Mouse (Mus musculus): Measurements from ENCODE around the gene H2-Ob. TPM values are rescaled to one million over a fixed set of nuclear protein-coding genes. Genes with fewer than 3 reads are reported as not detected.

Gene H2-Ob
- 10 to 100 TPM; 57.3 to 70.9 TPM for polyA plus RNA-seq (2017; shearing (Covaris generic))

DNA sequence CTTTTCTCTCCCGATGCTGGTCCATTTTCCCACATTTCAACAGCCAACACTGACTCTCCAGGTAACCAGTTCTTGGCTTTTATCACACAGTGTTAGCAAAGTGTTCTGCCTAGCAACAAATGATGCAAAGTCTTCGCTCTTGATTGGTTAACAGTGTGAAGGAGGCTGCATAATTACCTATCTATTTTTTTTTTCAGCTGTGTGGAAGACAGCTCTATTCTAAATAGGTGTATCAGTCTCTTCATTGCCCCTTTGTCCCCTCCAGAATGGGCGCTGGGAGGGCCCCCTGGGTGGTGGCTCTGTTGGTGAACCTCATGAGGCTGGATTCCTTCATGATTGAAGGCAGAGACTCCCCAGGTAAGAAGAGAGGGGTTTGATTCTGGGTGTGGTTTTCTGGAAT is at the start of gene H2-Ob:
Gene H2-Ob, plus strand, starts transcription at position 198 of the 400 bp plus-strand sequence.
- ATAC-seq, result peak; percentile 81

DNA sequence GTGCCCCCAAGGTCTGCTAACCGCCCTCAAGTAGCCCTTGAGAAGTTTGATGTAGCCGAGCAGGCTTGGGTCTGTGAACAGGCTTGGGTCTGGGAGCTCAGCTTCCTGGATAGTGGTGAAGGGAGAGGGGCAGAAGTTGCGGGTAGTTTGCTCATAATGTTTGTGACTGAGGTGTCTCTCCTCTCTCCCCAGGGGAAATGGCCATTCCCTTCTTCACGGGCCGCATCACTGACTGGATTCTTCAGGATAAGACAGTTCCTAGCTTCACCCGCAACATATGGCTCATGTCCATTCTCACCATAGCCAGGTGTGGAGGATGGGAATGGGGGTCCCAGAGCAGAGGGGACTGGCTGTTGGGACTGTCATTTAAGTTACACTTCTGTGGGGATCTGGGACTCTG is 49.7 kb upstream of the H2-Ob start:
- ATAC-seq, result no peak

DNA sequence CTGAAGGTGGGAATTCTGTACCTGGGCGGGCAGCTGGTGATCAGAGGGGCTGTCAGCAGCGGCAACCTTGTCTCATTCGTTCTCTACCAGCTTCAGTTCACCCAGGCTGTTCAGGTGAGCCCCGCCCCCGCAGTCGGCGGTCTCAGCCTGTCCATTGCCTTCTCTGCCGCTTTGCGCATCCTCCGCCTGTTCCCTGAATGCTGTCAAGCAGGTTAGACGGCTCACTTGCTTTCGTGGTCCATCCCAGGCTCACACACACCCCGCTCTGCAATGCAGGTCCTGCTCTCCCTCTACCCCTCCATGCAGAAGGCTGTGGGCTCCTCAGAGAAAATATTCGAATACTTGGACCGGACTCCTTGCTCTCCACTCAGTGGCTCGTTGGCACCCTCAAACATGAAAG is 45.9 kb upstream of the H2-Ob start:
- no peak for ATAC-seq

DNA sequence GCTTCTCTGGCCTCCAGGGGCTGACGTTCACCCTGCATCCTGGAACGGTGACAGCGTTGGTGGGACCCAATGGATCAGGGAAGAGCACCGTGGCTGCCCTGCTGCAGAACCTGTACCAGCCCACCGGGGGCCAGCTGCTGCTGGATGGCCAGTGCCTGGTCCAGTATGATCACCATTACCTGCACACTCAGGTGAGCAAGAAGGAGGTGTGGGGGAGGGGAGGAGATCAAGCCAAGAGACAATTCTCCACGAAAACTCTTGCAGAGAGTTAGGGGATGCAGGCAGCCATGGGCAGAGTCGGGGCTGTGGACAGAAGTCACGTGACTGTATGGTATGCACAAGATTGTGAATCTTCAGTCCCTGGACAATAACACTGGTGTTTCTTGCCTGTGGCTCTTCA is 45.2 kb upstream of the H2-Ob start:
- ATAC-seq, result no peak

DNA sequence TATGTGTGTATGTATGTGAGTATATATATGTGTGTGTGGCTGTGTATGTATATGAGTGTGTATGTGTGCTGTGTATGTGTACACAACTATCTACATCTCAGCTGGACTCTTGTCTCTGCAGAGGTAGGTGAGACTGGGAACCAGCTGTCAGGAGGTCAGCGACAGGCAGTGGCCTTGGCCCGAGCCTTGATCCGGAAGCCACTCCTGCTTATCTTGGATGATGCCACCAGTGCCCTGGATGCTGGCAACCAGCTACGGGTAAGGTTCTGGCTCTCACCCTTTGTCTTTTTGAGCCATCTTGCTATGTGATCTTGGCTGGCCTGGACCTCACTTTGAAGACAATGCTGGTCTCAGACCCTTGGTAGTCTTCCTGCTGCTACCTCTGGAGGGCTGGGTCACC is 44.0 kb upstream of the H2-Ob start:
- no peak for ATAC-seq

DNA sequence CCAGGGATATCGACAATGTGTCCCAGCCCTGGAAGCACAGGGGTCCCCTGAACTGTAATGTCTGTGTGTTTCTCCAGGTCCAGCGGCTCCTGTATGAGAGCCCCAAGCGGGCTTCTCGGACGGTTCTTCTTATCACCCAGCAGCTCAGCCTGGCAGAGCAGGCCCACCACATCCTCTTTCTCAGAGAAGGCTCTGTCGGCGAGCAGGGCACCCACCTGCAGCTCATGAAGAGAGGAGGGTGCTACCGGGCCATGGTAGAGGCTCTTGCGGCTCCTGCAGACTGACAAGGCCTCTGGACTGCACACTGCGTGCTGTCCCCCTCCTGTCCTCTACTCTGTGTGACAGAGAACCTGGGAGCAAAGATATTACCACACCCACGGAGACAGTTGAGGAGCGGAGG is 42.2 kb upstream of the H2-Ob start:
- peak; percentile 73 for ATAC-seq

DNA sequence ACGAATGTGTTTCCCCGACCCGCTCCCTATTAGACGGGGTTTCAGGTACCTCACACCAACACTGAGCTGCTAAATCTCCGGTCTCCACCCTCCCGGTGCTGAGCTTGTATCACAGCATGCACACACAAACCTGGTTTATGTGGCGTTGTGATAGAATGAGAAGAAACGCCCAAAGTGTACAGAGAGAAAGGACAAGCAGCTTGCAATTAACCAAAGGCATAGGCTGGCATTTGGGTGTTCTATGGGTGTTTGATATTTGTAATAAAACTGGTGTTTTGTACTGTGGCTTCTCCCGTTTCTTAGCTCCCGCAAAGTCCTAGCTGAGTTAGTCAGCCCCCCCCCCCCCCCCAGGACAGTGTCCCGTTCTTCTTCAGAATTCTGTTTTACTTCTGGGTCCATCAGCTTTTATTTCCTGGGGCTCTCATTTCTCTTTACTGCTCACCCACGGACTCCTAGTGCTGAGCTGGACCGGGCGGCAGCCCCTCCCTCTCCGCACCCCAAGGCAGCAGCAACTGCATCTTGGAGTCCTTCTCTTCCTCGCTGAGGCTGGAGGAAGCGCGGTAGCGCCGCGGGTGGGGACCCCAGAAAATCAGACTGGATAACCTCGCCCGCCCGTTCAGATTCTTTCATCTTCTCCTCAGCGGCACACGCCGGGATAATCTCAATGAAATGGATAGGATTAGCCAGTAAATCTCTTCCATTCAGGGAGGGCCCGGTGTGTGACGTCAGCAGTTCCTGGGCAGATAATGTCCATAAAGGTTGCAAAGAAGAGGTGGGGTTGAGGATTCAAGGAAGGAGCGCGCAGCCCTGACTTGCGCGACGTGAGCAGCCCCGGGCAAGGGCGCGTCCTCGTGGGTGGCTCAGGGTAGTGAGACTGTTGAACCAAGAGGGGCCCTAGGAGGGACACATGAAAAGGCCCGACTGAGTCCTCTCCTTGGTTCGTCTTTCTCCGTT is 41.5 kb upstream of the H2-Ob start, which contains the start of gene Psmb8:
Gene Psmb8, plus strand, starts transcription at position 781 of the 954 bp plus-strand sequence.
- peak; percentile 48 for ATAC-seq

DNA sequence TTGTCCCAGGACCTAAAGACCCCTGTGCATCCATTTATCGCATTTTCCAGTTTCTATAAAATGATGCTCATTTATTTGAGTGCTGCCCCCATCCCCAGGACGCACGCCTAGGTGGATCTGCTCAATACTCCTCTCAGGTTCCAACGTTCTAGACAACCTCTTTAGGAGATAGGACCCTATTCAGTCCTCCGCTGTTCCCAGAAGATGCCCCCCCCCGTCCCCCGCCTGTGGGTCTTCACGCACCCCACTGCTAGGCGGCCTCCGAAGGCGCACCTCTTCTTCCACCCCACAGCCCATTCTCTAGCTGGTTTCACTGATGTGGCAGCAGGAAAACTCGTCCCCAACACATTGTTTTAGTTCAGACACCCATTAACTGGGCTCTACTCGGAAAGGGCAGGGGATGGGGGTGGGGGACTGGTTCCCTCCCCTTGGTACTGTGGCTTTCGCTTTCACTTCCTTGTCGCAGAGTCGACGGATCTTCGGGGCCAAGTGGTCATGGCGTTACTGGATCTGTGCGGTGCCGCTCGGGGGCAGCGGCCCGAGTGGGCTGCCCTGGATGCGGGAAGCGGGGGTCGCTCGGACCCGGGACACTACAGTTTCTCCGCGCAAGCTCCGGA is 40.7 kb upstream of the H2-Ob start:
- ATAC-seq, result peak; percentile 62

DNA sequence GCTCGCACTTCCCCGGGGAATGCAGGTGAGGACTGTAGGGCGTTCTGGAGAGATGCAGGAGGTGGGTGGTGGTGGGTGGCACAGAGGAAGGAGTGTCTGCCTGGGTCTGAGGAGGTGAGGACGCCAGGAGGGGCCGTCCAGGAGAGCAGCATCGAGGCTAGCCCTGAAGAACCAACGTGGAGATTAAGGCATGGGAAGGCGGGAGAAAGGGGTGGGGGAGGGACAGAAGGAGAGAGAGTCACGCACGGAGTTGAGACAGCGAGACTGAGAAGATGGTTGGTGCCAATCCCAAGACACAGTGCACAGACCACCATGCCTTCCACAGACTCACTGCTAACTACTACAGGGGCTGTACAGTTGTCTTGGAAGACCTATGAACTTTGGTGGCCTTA is 40.2 kb upstream of the H2-Ob start:
- ATAC-seq, result no peak

DNA sequence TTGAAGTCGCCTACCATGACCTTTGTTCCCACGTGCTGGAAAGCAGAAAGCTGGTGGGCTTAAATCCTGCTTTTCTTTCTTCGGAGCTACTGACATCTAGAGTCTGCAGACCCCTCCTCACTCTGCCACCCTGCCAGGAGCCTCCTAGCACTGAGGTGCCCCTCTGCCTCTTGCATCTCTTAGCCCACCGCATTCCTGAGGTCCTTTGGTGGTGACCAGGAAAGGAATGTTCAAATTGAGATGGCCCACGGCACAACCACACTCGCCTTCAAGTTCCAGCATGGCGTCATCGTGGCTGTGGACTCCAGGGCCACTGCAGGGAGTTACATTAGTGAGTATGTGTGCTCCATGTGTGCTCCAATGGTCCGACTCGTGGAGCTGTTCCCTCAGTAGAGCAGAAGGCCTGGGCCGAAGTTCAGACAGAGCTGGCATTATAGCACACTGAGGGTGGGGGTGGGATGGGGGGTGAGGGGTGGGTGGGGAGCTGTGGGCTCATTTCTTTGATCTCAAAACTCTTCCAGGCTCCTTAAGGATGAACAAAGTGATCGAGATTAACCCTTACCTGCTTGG is 39.6 kb upstream of the H2-Ob start:
- ATAC-seq, result no peak

DNA sequence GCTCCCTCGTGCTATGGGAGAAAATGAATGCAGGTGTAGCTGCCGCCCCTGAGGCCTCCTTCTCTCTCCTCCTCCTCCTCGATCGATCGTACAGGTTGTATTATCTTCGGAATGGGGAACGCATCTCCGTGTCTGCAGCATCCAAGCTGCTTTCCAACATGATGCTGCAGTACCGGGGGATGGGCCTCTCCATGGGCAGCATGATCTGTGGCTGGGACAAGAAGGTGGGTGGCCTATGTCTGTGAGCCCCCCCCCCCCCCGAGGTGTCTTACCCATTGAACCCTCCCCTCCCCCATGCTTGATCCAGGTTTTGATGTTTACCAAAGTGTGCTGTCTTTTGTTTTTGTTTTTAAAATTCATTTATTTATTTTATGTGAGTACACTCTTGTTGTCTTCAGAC is 38.7 kb upstream of the H2-Ob start:
- ATAC-seq, result no peak

DNA sequence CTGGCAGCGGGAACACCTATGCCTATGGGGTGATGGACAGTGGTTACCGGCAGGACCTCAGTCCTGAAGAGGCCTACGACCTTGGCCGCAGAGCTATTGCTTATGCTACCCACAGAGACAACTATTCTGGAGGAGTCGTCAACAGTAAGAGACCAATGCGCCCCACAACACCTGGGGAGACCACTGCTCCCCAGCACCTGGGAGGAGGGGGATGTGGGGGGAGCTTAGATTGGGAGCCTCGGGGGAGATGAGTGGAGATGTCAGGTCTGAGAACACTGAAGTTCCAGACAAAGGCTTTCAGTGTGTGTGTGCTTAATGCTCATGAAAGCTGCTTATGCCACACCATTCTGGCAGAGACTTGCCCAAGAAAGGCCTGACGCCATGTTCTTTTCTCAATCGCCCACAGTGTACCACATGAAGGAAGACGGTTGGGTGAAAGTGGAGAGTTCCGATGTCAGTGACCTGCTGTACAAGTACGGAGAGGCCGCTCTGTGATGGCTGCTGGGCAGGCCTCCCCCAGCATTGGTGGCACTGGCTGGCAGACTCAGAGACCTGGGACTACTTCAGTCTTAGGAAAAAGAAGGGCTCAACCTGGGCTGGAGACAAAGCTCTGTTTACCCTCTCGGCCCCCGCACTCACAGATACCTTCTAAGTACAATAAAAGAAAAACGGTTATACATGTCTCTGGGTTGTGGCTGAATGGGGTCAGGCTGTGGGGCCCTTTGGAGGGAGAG is 37.8 kb upstream of the H2-Ob start:
- ATAC-seq, result no peak

DNA sequence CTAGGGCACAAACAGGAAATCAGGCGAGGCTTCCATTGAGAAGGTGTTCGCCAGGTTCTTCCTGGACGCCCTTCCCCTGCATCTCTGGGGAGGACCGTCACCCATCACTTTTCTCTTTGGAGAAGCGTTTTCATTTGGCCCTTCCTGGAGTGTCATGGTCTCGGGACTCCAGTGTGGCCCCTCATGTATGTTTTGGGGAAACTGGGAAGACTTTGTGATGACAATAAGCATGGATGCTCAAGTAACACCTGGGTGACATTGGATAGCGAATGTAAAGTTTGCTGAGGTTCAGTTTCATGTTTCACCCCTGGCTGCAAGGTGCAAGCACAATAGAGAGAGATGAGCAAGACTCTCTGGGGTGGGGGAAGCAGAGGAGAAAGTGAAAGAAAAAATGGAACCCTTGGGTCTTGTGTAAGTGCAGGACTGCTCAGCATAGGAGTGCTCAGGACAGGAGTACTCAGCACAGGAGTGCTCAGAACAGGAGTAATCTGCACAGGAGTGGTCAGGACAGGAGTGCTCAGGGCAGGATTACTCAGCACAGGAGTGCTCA is 37.1 kb upstream of the H2-Ob start:
- peak; percentile 9 for ATAC-seq

DNA sequence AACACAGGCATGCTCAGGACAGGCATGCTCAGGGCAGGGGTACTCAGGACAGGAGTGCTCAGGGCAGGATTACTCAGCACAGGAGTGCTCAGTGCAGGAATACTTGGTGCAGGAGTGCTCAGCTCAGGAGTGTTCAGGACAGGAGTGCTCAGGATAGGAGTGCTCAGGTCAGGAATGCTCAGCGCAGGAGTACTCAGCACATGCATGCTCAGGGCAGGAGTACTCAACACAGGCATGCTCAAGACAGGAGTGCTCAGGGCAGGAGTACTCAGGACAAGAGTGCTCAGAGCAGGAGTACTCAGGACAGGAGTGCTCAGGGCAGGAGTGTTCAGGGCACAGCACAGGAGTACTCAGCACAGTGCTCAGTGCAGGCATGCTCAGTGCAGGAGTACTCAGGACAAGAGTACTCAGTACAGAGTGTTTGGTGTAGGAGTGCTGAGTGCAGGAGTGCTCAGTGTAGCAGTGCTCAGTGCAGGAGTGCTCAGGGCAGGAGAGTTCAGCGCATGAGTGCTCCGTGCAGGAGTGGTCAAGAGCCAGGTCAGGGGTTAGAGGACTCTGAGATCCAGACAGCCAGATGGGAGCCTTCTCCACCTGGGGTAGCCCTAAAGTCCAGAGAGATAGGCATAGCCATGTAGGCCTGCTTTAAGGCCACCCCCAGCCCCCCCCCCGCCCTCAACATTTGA is 35.8 kb upstream of the H2-Ob start:
- ATAC-seq, result no peak

DNA sequence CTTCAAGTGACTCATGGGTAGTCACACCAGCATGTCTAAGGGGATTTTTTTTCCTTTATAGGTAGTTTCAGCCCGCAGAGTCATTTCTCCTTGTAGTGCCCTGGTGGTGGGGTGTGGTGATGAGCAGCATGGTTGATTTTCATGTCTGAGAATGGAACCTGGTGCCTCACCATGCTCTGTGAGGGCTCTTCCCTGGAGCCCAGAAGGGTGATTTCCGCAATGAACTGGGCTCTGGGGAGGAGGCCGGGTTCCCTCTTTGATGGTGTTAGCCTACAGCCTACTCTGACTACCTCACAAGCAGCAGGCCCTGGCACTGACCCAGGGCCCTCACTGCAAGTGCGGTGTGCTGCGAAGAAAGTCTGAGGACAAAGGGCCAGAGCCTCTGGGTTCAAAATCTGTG is 35.3 kb upstream of the H2-Ob start, which contains the start of gene Tap2:
Gene Tap2, plus strand, starts transcription at position 84 of the 400 bp plus-strand sequence.
- peak; percentile 13 for ATAC-seq

DNA sequence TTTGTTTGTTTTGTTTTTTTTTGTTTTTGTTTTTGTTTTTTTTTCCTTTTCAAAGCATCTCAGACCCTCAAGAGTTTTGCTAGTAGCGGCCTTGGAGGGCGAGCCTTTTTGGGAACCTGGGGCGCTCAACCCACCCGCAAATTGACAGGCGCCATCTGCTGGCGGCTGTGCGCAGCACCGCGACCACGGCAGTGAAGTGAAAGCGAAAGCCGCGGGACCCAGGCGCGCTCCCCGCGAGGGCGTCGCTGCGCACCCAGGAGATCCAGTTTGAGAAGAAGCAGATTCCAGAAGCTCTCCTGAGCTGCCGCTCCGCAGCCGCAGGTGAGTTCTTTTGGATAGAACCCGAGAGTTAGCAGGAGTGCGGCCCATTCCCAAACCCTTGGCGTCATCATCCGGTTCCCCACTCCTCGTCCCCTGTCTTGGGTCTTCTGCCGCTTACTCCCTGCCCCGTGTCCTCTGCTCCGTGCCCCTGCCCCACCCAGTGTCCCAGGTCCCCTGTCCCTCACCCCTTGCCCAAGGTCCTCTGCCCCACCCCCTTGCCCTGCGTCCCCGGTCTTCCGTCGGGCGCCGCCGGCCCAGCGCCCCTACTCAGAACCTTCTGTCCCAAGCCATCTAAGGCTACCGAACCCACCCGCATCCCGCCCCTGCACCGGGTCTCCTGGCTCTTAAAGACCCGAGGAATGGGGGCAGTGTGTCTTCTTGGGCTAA is 34.2 kb upstream of the H2-Ob start:
- ATAC-seq, result peak; percentile 42

DNA sequence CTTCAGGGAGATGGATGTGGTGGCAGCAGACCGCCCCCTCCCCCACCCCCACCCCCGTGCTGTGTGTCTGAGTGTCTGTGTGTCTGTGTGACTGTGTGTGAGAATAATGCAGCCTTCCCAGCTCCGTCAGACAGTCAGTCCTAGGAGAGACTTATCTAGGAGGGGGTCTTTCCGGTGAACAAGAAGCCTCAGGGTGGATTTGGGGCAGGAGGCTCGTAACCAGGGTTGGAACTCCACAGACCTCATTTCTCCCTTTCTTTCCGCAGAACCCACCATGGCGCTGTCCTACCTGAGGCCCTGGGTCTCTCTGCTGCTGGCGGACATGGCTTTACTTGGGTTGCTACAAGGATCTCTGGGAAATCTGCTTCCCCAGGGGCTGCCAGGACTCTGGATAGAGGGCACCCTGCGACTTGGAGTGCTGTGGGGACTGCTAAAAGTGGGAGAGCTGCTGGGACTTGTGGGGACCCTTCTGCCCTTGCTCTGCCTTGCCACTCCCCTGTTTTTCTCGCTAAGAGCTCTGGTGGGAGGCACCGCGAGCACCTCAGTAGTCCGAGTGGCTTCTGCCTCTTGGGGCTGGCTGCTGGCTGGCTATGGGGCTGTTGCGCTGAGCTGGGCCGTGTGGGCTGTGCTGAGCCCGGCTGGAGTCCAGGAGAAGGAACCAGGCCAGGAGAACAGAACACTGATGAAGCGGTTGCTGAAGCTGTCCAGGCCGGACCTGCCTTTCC is 33.5 kb upstream of the H2-Ob start:
- no peak for ATAC-seq

DNA sequence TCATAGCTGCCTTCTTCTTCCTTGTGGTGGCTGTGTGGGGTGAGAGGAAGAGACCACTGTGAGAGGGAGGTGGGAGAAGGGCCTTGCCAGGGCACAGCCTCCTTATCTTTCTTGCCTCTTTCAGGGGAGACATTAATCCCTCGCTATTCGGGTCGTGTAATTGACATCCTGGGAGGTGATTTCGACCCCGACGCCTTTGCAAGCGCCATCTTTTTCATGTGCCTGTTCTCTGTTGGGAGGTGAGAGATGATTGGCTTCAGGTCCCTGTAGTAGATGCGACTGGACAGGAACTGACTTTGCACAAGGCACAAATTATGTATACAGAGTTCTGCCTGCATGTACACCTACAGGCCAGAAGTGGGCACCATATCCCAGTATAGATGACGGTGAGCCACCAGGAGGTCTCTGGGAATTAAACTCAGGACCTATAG is 32.9 kb upstream of the H2-Ob start:
- ATAC-seq, result peak; percentile 34

DNA sequence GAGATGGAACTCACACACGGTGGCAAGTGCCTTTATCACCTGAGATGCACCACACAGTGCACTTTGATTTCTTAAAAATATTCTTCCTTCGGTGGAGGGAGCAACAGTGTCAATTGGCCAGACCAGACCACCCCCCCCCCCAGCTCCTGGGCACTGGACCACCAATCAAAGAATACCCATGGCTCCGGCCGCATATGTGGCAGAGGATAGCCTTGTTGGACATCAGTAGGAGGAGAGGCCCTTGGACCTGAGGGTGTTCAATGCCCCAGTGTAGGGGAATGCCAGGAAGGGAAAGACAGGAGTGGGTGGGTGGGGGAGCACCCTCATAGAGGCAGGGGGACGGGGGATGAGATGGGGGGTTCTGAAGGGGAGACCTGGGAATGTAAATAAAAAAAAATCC is 32.0 kb upstream of the H2-Ob start:
- ATAC-seq, result no peak

DNA sequence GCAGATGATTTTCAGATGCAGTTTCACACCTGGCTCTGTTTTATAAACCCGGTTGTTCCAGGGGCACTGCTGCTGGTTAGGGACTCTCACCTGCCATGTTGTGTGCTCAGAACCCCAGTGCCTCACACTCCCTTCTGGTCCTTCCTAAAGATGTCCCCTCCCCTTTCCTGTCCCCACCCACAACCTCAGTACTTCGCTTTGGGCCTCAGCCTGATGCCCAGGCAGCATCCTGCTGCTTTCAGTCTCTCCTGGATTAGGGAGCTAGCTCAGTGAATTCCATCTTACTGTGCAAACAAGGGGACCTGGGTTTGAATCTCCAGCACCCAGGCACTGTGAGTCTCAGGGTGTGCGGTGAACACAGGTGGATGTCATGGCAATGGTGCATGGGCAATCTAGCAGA is 31.2 kb upstream of the H2-Ob start:
- peak; percentile 16 for ATAC-seq

Measured in activated CD4-positive, CD25-positive, alpha-beta regulatory T cell, adult 4 months (primary cell).